Mouse (Mus musculus): ENCODE data around the gene Ccdc189.

- TF ChIP-seq CTCF (IDR thresholded peaks at IDR 0.05; ENCODE audit: insufficient read depth, low read depth, low read length) (no peak), POLR2A (IDR thresholded peaks at IDR 0.05; ENCODE audit: insufficient read depth, low read depth, low read length) (no peak)
Observed at GRCm38 (mm10) chr7:127589637-127590036, 1.2 kb upstream of the Ccdc189 start.
